Mouse (Mus musculus): ENCODE data around the gene Nyx. TPM values are rescaled to one million over a fixed set of nuclear protein-coding genes. Genes with fewer than 3 reads are reported as not detected.

The Nyx gene
- polyA plus RNA-seq, 1 experiment from 2014 or later = 0.11 TPM

GRCm38 (mm10) chrX:13506376-13506775, 40.5 kb downstream of the Nyx start:
- Histone ChIP-seq H3K4me2 (ENCODE audit: low read depth, low read length) (no peak overlapping the region), H3K27ac (ENCODE audit: low read depth, low read length) (no peak overlapping the region), H3K27me3 (ENCODE audit: control insufficient read depth, insufficient read depth, low read length) (no peaks in the 10 kb centered on the region), H3K9me3 (ENCODE audit: control insufficient read depth, low read length) (no peaks in the 10 kb centered on the region), H3K4me3 (ENCODE audit: low read depth, low read length) (no peak overlapping the region), H3K9ac (replicated peaks; ENCODE audit: low read depth, low read length) (no peak overlapping the region), H3K36me3 (ENCODE audit: control insufficient read depth, insufficient read depth, low read length) (no peaks in the 10 kb centered on the region), H3K4me1 (ENCODE audit: control insufficient read depth, insufficient read depth, low read length) (no peaks in the 10 kb centered on the region)
- WGBS = 68% methylated on average over 2 of the region's 2 CpGs
- ATAC-seq (ENCODE audit: low read depth) = no peak

DNA sequence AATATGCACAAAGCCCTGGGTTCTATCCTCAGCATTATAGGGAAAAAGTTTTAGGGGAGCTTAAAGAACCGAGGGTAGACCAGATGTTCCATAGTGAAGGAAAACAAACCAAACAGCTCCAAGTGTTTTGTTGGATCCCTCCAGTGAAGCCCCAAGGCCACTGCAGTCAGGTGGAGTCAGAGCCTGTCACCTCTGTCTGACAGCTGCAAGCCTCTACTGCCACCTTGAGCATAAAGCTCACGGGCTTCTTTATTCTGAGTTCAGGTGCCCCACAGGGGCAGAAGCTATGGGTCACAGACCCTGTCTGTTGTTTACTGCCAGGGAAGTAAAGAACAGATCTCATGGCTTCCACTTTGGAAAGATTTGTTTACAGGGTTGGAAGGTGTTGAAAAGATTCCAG, 47.2 kb downstream of the Nyx start:
- WGBS = 55% methylated on average over 2 of the region's 2 CpGs
- H3K27ac ChIP-seq (ENCODE audit: low read depth, low read length) = no peak overlapping the region
- no peaks in the 10 kb centered on the region for H3K36me3 ChIP-seq (ENCODE audit: control insufficient read depth, insufficient read depth, low read length)
- H3K9me3 ChIP-seq (ENCODE audit: control insufficient read depth, low read length) = no peaks in the 10 kb centered on the region
- no peaks in the 10 kb centered on the region for H3K4me1 ChIP-seq (ENCODE audit: control insufficient read depth, insufficient read depth, low read length)
- H3K4me2 ChIP-seq (ENCODE audit: low read depth, low read length) = no peak overlapping the region
- ATAC-seq (ENCODE audit: low read depth) = no peak
- H3K9ac ChIP-seq (replicated peaks; ENCODE audit: low read depth, low read length) = no peak overlapping the region
- no peaks in the 10 kb centered on the region for H3K27me3 ChIP-seq (ENCODE audit: control insufficient read depth, insufficient read depth, low read length)
- H3K4me3 ChIP-seq (ENCODE audit: low read depth, low read length) = no peak overlapping the region

- 90% methylated on average over 5 of the region's 5 CpGs for WGBS
- Histone ChIP-seq H3K4me2 (ENCODE audit: low read depth, low read length) (no peak overlapping the region), H3K36me3 (ENCODE audit: control insufficient read depth, insufficient read depth, low read length) (no peaks in the 10 kb centered on the region), H3K27me3 (ENCODE audit: control insufficient read depth, insufficient read depth, low read length) (no peaks in the 10 kb centered on the region), H3K27ac (ENCODE audit: low read depth, low read length) (no peak overlapping the region), H3K4me1 (ENCODE audit: control insufficient read depth, insufficient read depth, low read length) (no peaks in the 10 kb centered on the region), H3K9me3 (ENCODE audit: control insufficient read depth, low read length) (no peaks in the 10 kb centered on the region), H3K9ac (replicated peaks; ENCODE audit: low read depth, low read length) (no peak overlapping the region), H3K4me3 (ENCODE audit: low read depth, low read length) (no peak overlapping the region)
- no peak for ATAC-seq (ENCODE audit: low read depth)
These were observed 48.0 kb downstream of the Nyx start for GRCm38 (mm10) chrX:13513864-13514263.

GRCm38 (mm10) chrX:13516451-13516850, 50.5 kb downstream of the Nyx start:
- H3K4me1 ChIP-seq (ENCODE audit: control insufficient read depth, insufficient read depth, low read length) = no peaks in the 10 kb centered on the region
- no peaks in the 10 kb centered on the region for H3K9me3 ChIP-seq (ENCODE audit: control insufficient read depth, low read length)
- no peak overlapping the region for H3K27ac ChIP-seq (ENCODE audit: low read depth, low read length)
- no peak overlapping the region for H3K4me2 ChIP-seq (ENCODE audit: low read depth, low read length)
- no peak overlapping the region for H3K9ac ChIP-seq (replicated peaks; ENCODE audit: low read depth, low read length)
- WGBS = 94% methylated on average over 6 of the region's 6 CpGs
- H3K36me3 ChIP-seq (ENCODE audit: control insufficient read depth, insufficient read depth, low read length) = no peaks in the 10 kb centered on the region
- no peaks in the 10 kb centered on the region for H3K27me3 ChIP-seq (ENCODE audit: control insufficient read depth, insufficient read depth, low read length)
- H3K4me3 ChIP-seq (ENCODE audit: low read depth, low read length) = no peak overlapping the region
- no peak for ATAC-seq (ENCODE audit: low read depth)

DNA sequence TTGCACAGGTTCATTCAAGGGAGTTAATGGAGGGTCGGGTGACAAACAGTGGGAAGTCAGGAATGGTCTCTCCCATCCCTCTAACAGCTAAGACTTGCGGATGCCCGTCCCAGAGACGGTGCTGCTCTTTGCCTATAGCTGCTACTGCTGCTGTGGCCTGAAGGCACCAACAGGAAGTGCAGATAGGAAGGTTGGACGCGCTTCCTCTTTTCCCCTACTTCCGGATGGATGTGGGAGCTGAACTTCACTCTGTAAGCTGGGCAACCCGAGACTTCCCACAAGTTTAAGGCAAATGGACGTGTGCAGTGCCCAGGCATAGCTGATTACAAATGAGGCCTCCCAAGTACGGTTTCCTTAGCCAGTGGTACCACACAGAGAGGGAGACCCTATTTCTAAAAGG, 52.1 kb downstream of the Nyx start:
- no peak overlapping the region for H3K27ac ChIP-seq (ENCODE audit: low read depth, low read length)
- ATAC-seq (ENCODE audit: low read depth) = no peak
- H3K27me3 ChIP-seq (ENCODE audit: control insufficient read depth, insufficient read depth, low read length) = no peaks in the 10 kb centered on the region
- no peaks in the 10 kb centered on the region for H3K9me3 ChIP-seq (ENCODE audit: control insufficient read depth, low read length)
- H3K4me3 ChIP-seq (ENCODE audit: low read depth, low read length) = no peak overlapping the region
- no peaks in the 10 kb centered on the region for H3K36me3 ChIP-seq (ENCODE audit: control insufficient read depth, insufficient read depth, low read length)
- no peaks in the 10 kb centered on the region for H3K4me1 ChIP-seq (ENCODE audit: control insufficient read depth, insufficient read depth, low read length)
- no peak overlapping the region for H3K9ac ChIP-seq (replicated peaks; ENCODE audit: low read depth, low read length)
- WGBS = 79% methylated on average over 10 of the region's 10 CpGs
- no peak overlapping the region for H3K4me2 ChIP-seq (ENCODE audit: low read depth, low read length)

DNA sequence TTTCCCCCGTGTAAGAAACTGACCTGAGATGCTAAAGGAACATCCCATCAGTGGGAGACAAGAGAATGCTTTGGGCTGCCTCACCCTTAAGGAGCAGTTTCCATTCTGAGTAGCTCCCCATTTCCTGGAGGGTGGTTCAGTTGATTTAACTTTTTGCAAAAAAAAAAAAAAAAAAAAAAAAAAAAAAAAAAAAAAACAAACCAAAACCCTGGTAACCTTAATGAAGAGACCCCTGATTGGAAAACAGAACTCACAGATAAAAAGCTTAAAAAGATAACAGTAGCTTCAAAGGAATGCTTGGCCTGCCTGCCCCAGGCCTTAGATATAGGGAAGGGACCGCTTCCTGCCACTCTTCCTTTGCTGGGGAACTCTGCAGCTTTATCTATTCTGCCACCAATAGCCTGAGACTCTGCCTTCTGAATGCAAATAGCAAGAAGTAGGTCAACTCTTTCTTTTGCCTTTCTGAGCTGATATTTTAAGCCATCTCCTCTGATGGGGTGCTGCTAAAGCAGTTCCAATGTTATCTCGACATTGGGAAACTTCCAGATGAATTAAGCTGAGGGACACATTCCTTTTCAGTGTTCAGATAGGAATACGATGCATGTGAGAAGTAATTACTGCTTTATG, 53.0 kb downstream of the Nyx start:
- Histone ChIP-seq H3K9ac (replicated peaks; ENCODE audit: low read depth, low read length) (no peak overlapping the region), H3K27ac (ENCODE audit: low read depth, low read length) (no peak overlapping the region), H3K4me2 (ENCODE audit: low read depth, low read length) (no peak overlapping the region), H3K27me3 (ENCODE audit: control insufficient read depth, insufficient read depth, low read length) (no peaks in the 10 kb centered on the region), H3K4me3 (ENCODE audit: low read depth, low read length) (no peak overlapping the region), H3K36me3 (ENCODE audit: control insufficient read depth, insufficient read depth, low read length) (no peaks in the 10 kb centered on the region), H3K4me1 (ENCODE audit: control insufficient read depth, insufficient read depth, low read length) (no peaks in the 10 kb centered on the region), H3K9me3 (ENCODE audit: control insufficient read depth, low read length) (no peaks in the 10 kb centered on the region)
- ATAC-seq (ENCODE audit: low read depth) = no peak
- 86% methylated on average over 4 of the region's 4 CpGs for WGBS

GRCm38 (mm10) chrX:13519408-13519783, 53.5 kb downstream of the Nyx start:
- no peak overlapping the region for H3K4me3 ChIP-seq (ENCODE audit: low read depth, low read length)
- H3K4me1 ChIP-seq (ENCODE audit: control insufficient read depth, insufficient read depth, low read length) = no peaks in the 10 kb centered on the region
- no peak for ATAC-seq (ENCODE audit: low read depth)
- WGBS = 91% methylated on average over 5 of the region's 5 CpGs
- no peak overlapping the region for H3K4me2 ChIP-seq (ENCODE audit: low read depth, low read length)
- H3K27me3 ChIP-seq (ENCODE audit: control insufficient read depth, insufficient read depth, low read length) = no peaks in the 10 kb centered on the region
- H3K9ac ChIP-seq (replicated peaks; ENCODE audit: low read depth, low read length) = no peak overlapping the region
- H3K9me3 ChIP-seq (ENCODE audit: control insufficient read depth, low read length) = no peaks in the 10 kb centered on the region
- H3K36me3 ChIP-seq (ENCODE audit: control insufficient read depth, insufficient read depth, low read length) = no peaks in the 10 kb centered on the region
- no peak overlapping the region for H3K27ac ChIP-seq (ENCODE audit: low read depth, low read length)

DNA sequence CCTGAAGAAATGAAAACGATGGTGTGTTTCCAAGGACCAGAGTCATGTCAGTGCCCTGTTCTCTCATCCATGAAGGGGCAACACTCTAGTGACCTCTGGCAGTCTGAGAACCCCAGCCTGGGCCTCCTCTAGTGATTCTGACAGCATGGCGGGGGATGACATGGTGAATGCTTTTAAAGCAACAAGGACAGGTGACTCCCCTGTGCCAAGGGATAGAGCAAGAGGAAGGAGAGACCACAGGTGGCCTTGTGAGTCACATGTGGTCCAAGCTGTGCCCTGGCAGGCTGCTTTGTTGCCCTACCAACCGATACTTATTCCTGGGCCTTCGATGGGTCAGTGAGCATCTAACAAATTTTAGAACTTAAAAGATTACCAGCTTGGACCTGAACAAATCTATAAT, 54.7 kb downstream of the Nyx start:
- Histone ChIP-seq H3K9ac (replicated peaks; ENCODE audit: low read depth, low read length) (no peak overlapping the region), H3K27me3 (ENCODE audit: control insufficient read depth, insufficient read depth, low read length) (no peaks in the 10 kb centered on the region), H3K4me2 (ENCODE audit: low read depth, low read length) (no peak overlapping the region), H3K4me1 (ENCODE audit: control insufficient read depth, insufficient read depth, low read length) (no peaks in the 10 kb centered on the region), H3K27ac (ENCODE audit: low read depth, low read length) (no peak overlapping the region), H3K9me3 (ENCODE audit: control insufficient read depth, low read length) (no peaks in the 10 kb centered on the region), H3K36me3 (ENCODE audit: control insufficient read depth, insufficient read depth, low read length) (no peaks in the 10 kb centered on the region), H3K4me3 (ENCODE audit: low read depth, low read length) (no peak overlapping the region)
- ATAC-seq (ENCODE audit: low read depth) = no peak
- 93% methylated on average over 4 of the region's 4 CpGs for WGBS

DNA sequence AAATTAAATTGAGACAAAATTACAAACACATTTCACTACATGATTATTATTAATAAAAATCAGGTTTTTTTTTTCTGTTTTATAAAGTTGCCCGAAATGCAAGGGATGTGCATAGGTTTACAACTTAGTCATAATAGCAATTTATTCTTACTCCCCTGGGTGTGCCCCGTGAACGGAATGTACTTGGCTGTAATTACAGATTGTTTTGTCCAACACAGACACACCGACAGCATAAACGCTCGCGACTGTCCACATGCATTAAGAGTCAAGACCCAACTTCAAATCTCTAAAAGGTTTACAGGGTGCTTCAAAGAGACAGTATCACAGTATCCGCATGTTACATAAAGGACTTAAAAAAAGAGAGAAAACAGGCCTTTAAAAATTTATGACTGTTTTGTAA, 55.4 kb downstream of the Nyx start:
- Histone ChIP-seq H3K4me2 (ENCODE audit: low read depth, low read length) (no peak overlapping the region), H3K4me1 (ENCODE audit: control insufficient read depth, insufficient read depth, low read length) (no peaks in the 10 kb centered on the region), H3K9me3 (ENCODE audit: control insufficient read depth, low read length) (no peaks in the 10 kb centered on the region), H3K9ac (replicated peaks; ENCODE audit: low read depth, low read length) (no peak overlapping the region), H3K27ac (ENCODE audit: low read depth, low read length) (no peak overlapping the region), H3K27me3 (ENCODE audit: control insufficient read depth, insufficient read depth, low read length) (no peaks in the 10 kb centered on the region), H3K36me3 (ENCODE audit: control insufficient read depth, insufficient read depth, low read length) (no peaks in the 10 kb centered on the region), H3K4me3 (ENCODE audit: low read depth, low read length) (no peak overlapping the region)
- ATAC-seq (ENCODE audit: low read depth) = no peak
- WGBS = 74% methylated on average over 8 of the region's 8 CpGs

All from neural tube, embryonic 14.5 days (tissue).